Mouse (Mus musculus): ENCODE results near the gene Frat1. TPM values are rescaled to one million over a fixed set of nuclear protein-coding genes. Genes with fewer than 3 reads are reported as not detected.

Gene Frat1
- polyA plus RNA-seq, 1 experiment, result 9.3 TPM

- TF ChIP-seq CTCF (IDR thresholded peaks at IDR 0.05; ENCODE audit: extremely low read depth, insufficient read depth, low read length) (no peak), POLR2A (IDR thresholded peaks at IDR 0.05; ENCODE audit: extremely low read depth, insufficient read depth, low read length) (0 out of 2 replicates have a peak, but pooled peaks have one; percentile 22)
- Histone ChIP-seq H3K4me1 (ENCODE audit: control insufficient read depth, insufficient read depth, low read length) (peaks cover 7% of the 10 kb centered on the region), H3K27ac (ENCODE audit: insufficient read depth, low read length) (peak overlapping the region; percentile 78), H3K4me3 (ENCODE audit: insufficient read depth, low read length) (peak overlapping the region; percentile 55)
Observed at GRCm38 (mm10) chr19:41830106-41831031, 599 bp downstream of the Frat1 start.

- H3K4me3 ChIP-seq (ENCODE audit: insufficient read depth, low read length), result peak overlapping the region; percentile 55
- H3K27ac ChIP-seq (ENCODE audit: insufficient read depth, low read length), result no peak overlapping the region
- TF ChIP-seq POLR2A (IDR thresholded peaks at IDR 0.05; ENCODE audit: extremely low read depth, insufficient read depth, low read length) (0 out of 2 replicates have a peak, but pooled peaks have one; percentile 19), CTCF (IDR thresholded peaks at IDR 0.05; ENCODE audit: extremely low read depth, insufficient read depth, low read length) (no peak)
- H3K4me1 ChIP-seq (ENCODE audit: control insufficient read depth, insufficient read depth, low read length), result peaks cover 7% of the 10 kb centered on the region
Observed at GRCm38 (mm10) chr19:41831101-41831570, 1.4 kb downstream of the Frat1 start.

GRCm38 (mm10) chr19:41831718-41832391, 2.1 kb downstream of the Frat1 start:
- no peak for TF ChIP-seq POLR2A (IDR thresholded peaks at IDR 0.05; ENCODE audit: extremely low read depth, insufficient read depth, low read length)
- TF ChIP-seq CTCF (IDR thresholded peaks at IDR 0.05; ENCODE audit: extremely low read depth, insufficient read depth, low read length), result no peak
- no peak overlapping the region for H3K27ac ChIP-seq (ENCODE audit: insufficient read depth, low read length)
- peak overlapping the region; percentile 55 for H3K4me3 ChIP-seq (ENCODE audit: insufficient read depth, low read length)
- H3K4me1 ChIP-seq (ENCODE audit: control insufficient read depth, insufficient read depth, low read length), result peaks cover 7% of the 10 kb centered on the region

- H3K27ac ChIP-seq (ENCODE audit: insufficient read depth, low read length), result no peak overlapping the region
Observed at GRCm38 (mm10) chr19:41832501-41833201, 2.9 kb downstream of the Frat1 start.

GRCm38 (mm10) chr19:41835407-41835806, 5.6 kb downstream of the Frat1 start:
- no peak overlapping the region for H3K4me3 ChIP-seq (ENCODE audit: insufficient read depth, low read length)
- TF ChIP-seq CTCF (IDR thresholded peaks at IDR 0.05; ENCODE audit: extremely low read depth, insufficient read depth, low read length), result no peak
- no peak for TF ChIP-seq POLR2A (IDR thresholded peaks at IDR 0.05; ENCODE audit: extremely low read depth, insufficient read depth, low read length)
- no peak overlapping the region for H3K27ac ChIP-seq (ENCODE audit: insufficient read depth, low read length)

More at GRCm38 (mm10) chr19:41832501-41833201, 2.9 kb downstream of the Frat1 start:
- H3K4me3 ChIP-seq (ENCODE audit: insufficient read depth, low read length), result no peak overlapping the region; the same call in 1 of the 2 replicates
- TF ChIP-seq CTCF (IDR thresholded peaks at IDR 0.05; ENCODE audit: extremely low read depth, insufficient read depth, low read length) (no peak), POLR2A (IDR thresholded peaks at IDR 0.05; ENCODE audit: extremely low read depth, insufficient read depth, low read length) (no peak)
- peaks cover 7% of the 10 kb centered on the region for H3K4me1 ChIP-seq (ENCODE audit: control insufficient read depth, insufficient read depth, low read length)

GRCm38 (mm10) chr19:41835816-41836215, 6.0 kb downstream of the Frat1 start:
- Histone ChIP-seq H3K4me1 (ENCODE audit: control insufficient read depth, insufficient read depth, low read length) (peaks cover 7% of the 10 kb centered on the region), H3K4me3 (ENCODE audit: insufficient read depth, low read length) (no peak overlapping the region), H3K27ac (ENCODE audit: insufficient read depth, low read length) (no peak overlapping the region)
- peak; percentile 10; the same call in 1 of the 2 replicates for TF ChIP-seq POLR2A (IDR thresholded peaks at IDR 0.05; ENCODE audit: extremely low read depth, insufficient read depth, low read length)
- TF ChIP-seq CTCF (IDR thresholded peaks at IDR 0.05; ENCODE audit: extremely low read depth, insufficient read depth, low read length), result no peak

More at GRCm38 (mm10) chr19:41835407-41835806, 5.6 kb downstream of the Frat1 start:
- peaks cover 7% of the 10 kb centered on the region for H3K4me1 ChIP-seq (ENCODE audit: control insufficient read depth, insufficient read depth, low read length)

- Histone ChIP-seq H3K27ac (ENCODE audit: insufficient read depth, low read length) (no peak overlapping the region), H3K4me1 (ENCODE audit: control insufficient read depth, insufficient read depth, low read length) (peaks cover 4% of the 10 kb centered on the region), H3K4me3 (ENCODE audit: insufficient read depth, low read length) (no peak overlapping the region)
- TF ChIP-seq CTCF (IDR thresholded peaks at IDR 0.05; ENCODE audit: extremely low read depth, insufficient read depth, low read length), result no peak
- TF ChIP-seq POLR2A (IDR thresholded peaks at IDR 0.05; ENCODE audit: extremely low read depth, insufficient read depth, low read length), result no peak
Observed at GRCm38 (mm10) chr19:41836719-41837118, 6.9 kb downstream of the Frat1 start.

- Histone ChIP-seq H3K4me3 (ENCODE audit: insufficient read depth, low read length) (no peak overlapping the region), H3K27ac (ENCODE audit: insufficient read depth, low read length) (no peak overlapping the region), H3K4me1 (ENCODE audit: control insufficient read depth, insufficient read depth, low read length) (peaks cover 2% of the 10 kb centered on the region; the same call in 1 of the 2 replicates)
- TF ChIP-seq POLR2A (IDR thresholded peaks at IDR 0.05; ENCODE audit: extremely low read depth, insufficient read depth, low read length) (no peak), CTCF (IDR thresholded peaks at IDR 0.05; ENCODE audit: extremely low read depth, insufficient read depth, low read length) (no peak)
Observed at GRCm38 (mm10) chr19:41837194-41837916, 7.6 kb downstream of the Frat1 start.

All from cortical plate, adult 2 months (tissue).